Mouse (Mus musculus): ENCODE results near the gene BC049715. TPM values are rescaled to one million over a fixed set of nuclear protein-coding genes. Genes with fewer than 3 reads are reported as not detected.
"Not testable (repeated sequence)": the region's sequence is repeated elsewhere in the genome, so short reads cannot be mapped to it uniquely, and the experiment has no call there.

The BC049715 gene
- polyA plus RNA-seq, 1 experiment from 2014 or later: 2.2 TPM

- Histone ChIP-seq H3K4me3 (peak within 1 kb of the TSS; percentile 21), H3K27ac (peak within 1 kb of the TSS; percentile 58), H3K4me2 (replicated peaks) (peak within 1 kb of the TSS; percentile 32), H3K9me3 (no peaks in the 10 kb centered on the region), H3K27me3 (no peaks in the 10 kb centered on the region), H3K36me3 (no peaks in the 10 kb centered on the region), H3K4me1 (peaks cover 17% of the 10 kb centered on the region), H3K9ac (peak within 1 kb of the TSS; percentile 31; the same call in 1 of the 2 replicates)
- ATAC-seq (ENCODE audit: insufficient number of reproducible peaks, insufficient read depth, low FRiP score, low TSS enrichment): peak; percentile 74; the same call in 1 of the 2 replicates
- WGBS: 22% methylated on average over 9 of the region's 9 CpGs
Measured at GRCm38 (mm10) chr6:136875670-136876069, 48.2 kb downstream of the BC049715 start, which contains the start of gene Mgp. Gene Mgp (minus strand): TSS chr6:136875823.

DNA sequence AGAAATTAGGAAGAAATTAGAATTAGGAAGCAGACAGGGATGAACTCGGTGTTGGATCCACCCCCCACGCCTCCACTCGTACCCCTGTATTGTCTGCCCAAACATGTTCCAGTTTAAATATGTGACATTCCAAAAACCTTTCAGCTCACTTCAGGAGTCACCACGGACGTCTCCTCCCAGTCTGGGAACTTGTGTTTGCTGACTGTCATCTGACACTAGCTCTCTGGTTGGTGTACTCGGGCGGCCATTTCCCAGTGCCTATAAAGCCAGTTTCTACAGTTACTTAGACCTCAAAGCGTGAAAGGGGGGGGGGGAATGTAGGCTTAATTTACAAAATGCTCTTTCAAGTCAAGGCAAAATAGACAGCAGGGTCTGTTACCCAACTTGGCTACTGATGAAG lies 54.3 kb downstream of the BC049715 start:
- no peak overlapping the region for H3K9ac ChIP-seq
- 45% methylated on average over 8 of the region's 8 CpGs for WGBS
- no peaks in the 10 kb centered on the region for H3K9me3 ChIP-seq
- H3K36me3 ChIP-seq: no peaks in the 10 kb centered on the region
- 0 out of 2 replicates have a peak overlapping the region, but pooled peaks have one; percentile 11 for H3K27ac ChIP-seq
- no peak for ATAC-seq (ENCODE audit: insufficient number of reproducible peaks, insufficient read depth, low FRiP score, low TSS enrichment)
- H3K4me3 ChIP-seq: no peak overlapping the region
- no peak overlapping the region for H3K4me2 ChIP-seq (replicated peaks)
- H3K4me1 ChIP-seq: 0 out of 2 replicates have a peak, but pooled peaks cover 4% of the 10 kb centered on the region
- no peaks in the 10 kb centered on the region for H3K27me3 ChIP-seq

DNA sequence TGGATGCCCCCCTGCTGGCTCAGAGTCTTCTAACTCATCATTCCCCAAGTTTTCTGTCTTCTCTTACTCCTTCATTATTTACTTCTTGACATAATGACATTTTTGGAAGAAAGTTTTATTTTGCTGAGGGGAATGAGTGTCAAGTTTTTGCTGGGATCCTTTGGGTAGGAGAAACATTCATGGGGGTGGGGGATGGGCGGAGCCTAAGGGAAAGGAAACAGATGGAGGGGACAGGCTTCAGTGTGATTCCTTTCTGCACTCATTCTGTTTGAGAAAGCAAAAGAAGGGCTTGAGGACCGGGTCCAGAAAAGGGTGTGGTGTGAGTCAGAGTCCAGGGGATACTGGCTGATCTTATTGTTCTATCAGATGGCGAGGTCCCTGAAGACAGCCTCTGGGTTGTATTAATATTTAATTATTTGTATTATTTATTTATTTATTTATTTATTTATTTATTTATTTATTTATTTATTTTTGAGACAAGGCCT lies 56.0 kb downstream of the BC049715 start:
- no peak for ATAC-seq (ENCODE audit: insufficient number of reproducible peaks, insufficient read depth, low FRiP score, low TSS enrichment)
- Histone ChIP-seq H3K27ac (no peak overlapping the region), H3K36me3 (no peaks in the 10 kb centered on the region), H3K4me1 (0 out of 2 replicates have a peak, but pooled peaks cover 4% of the 10 kb centered on the region), H3K4me2 (replicated peaks) (no peak overlapping the region), H3K9me3 (no peaks in the 10 kb centered on the region), H3K4me3 (no peak overlapping the region), H3K9ac (no peak overlapping the region), H3K27me3 (no peaks in the 10 kb centered on the region)
- 71% methylated on average over 3 of the region's 3 CpGs for WGBS

DNA sequence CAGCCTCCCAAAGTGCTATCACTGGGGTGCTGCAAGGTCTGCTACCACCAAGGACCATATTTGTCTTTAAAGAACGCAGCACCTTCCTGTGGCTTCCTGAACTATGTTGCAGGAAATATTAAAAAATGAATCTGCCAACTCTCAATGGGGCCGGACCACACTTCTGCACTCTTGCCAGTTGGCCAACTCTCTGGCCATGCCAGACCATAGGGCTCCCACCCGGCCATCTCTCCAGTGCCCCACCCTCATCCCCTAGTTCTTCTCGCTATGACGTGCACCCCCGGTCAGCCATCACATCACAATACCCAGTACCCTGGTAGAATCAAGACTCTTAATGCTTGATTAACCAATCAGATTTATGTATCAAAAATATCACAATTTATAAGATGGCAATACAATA lies 56.5 kb downstream of the BC049715 start:
- Histone ChIP-seq H3K36me3 (no peaks in the 10 kb centered on the region), H3K4me3 (no peak overlapping the region), H3K27ac (no peak overlapping the region), H3K27me3 (no peaks in the 10 kb centered on the region), H3K4me1 (0 out of 2 replicates have a peak, but pooled peaks cover 4% of the 10 kb centered on the region), H3K4me2 (replicated peaks) (no peak overlapping the region), H3K9me3 (no peaks in the 10 kb centered on the region), H3K9ac (no peak overlapping the region)
- 91% methylated on average over 6 of the region's 6 CpGs for WGBS
- no peak for ATAC-seq (ENCODE audit: insufficient number of reproducible peaks, insufficient read depth, low FRiP score, low TSS enrichment)

DNA sequence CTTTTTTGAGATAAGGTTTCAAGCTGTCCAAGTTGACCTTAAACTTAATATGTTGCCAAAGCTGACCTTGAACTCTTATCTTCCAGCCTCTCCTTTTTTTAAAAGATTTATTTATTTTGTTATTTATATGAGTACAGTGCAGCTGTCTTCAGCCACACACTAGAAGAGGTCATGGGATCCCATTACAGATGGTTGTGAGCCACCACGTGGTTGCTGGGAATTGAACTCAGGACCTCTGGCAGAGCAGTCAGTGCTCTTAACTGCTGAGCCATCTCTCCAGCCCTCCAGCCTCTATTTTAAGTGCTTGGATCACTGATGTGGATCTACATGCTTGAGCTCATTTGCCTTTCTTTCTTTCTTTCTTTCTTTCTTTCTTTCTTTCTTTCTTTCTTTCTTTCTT lies 57.3 kb downstream of the BC049715 start:
- not testable (repeated sequence) for H3K9me3 ChIP-seq; H3K9ac ChIP-seq; ATAC-seq (ENCODE audit: insufficient number of reproducible peaks, insufficient read depth, low FRiP score, low TSS enrichment); H3K4me2 ChIP-seq (replicated peaks); H3K27me3 ChIP-seq; H3K36me3 ChIP-seq; H3K4me1 ChIP-seq; H3K4me3 ChIP-seq; H3K27ac ChIP-seq
- 67% methylated on average over 1 of the region's 1 CpGs for WGBS

- ATAC-seq (ENCODE audit: insufficient number of reproducible peaks, insufficient read depth, low FRiP score, low TSS enrichment): no peak
- WGBS: 65% methylated on average over 9 of the region's 9 CpGs
- H3K27ac ChIP-seq: no peak overlapping the region
- no peak overlapping the region for H3K4me3 ChIP-seq
- H3K9me3 ChIP-seq: no peaks in the 10 kb centered on the region
- H3K4me2 ChIP-seq (replicated peaks): no peak overlapping the region
- H3K36me3 ChIP-seq: no peaks in the 10 kb centered on the region
- H3K4me1 ChIP-seq: no peaks in the 10 kb centered on the region
- H3K27me3 ChIP-seq: no peaks in the 10 kb centered on the region
- H3K9ac ChIP-seq: no peak overlapping the region
Measured at GRCm38 (mm10) chr6:136887854-136888253, 60.4 kb downstream of the BC049715 start.

GRCm38 (mm10) chr6:136889067-136889466 lies 61.6 kb downstream of the BC049715 start:
- Histone ChIP-seq H3K4me1 (no peaks in the 10 kb centered on the region), H3K4me3 (no peak overlapping the region), H3K9ac (no peak overlapping the region), H3K36me3 (no peaks in the 10 kb centered on the region), H3K4me2 (replicated peaks) (no peak overlapping the region), H3K27ac (no peak overlapping the region), H3K27me3 (no peaks in the 10 kb centered on the region), H3K9me3 (no peaks in the 10 kb centered on the region)
- 88% methylated on average over 6 of the region's 6 CpGs for WGBS
- no peak for ATAC-seq (ENCODE audit: insufficient number of reproducible peaks, insufficient read depth, low FRiP score, low TSS enrichment)

DNA sequence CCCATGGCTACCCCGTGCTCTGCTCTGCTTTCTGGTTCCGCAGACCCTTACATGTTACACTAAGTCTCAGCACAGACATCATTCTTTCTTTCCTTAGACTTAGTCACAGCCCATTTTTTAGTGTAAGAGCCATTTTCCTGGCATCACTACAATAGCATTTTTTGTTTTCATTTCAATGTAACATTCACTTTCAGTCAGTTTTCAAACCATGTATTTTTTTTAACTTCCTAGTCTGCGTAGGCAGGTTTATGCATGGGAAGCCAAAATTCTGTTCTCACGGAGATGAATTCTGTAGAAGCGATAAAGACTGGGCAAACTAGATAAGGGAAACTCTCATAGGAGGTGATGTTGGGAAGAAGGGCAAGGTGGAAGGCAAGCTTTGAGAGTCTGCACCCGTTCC lies 62.1 kb downstream of the BC049715 start:
- Histone ChIP-seq H3K27me3 (no peaks in the 10 kb centered on the region), H3K4me2 (replicated peaks) (no peak overlapping the region), H3K36me3 (no peaks in the 10 kb centered on the region), H3K4me1 (0 out of 2 replicates have a peak, but pooled peaks cover 4% of the 10 kb centered on the region), H3K4me3 (no peak overlapping the region), H3K27ac (no peak overlapping the region), H3K9me3 (no peaks in the 10 kb centered on the region), H3K9ac (no peak overlapping the region)
- 93% methylated on average over 6 of the region's 6 CpGs for WGBS
- no peak for ATAC-seq (ENCODE audit: insufficient number of reproducible peaks, insufficient read depth, low FRiP score, low TSS enrichment)

Small RNA genes within 50 kb of the gene (microRNA-seq; reads per million reads assigned to microRNA genes)
- gene Gm44364: not detected

Other genes with a start within 250 kb of the BC049715 start
- gene Plbd1, start 165.7 kb upstream of the BC049715 start, polyA plus RNA-seq (2016; fragmentation: Nextera tagmentation; extraction: Ambion mirVana): 2.2 and 2.5 TPM in 2 replicates
- gene Gucy2c, start 45.9 kb upstream of the BC049715 start, polyA plus RNA-seq (2016; fragmentation: Nextera tagmentation; extraction: Ambion mirVana): 0.14 and 0.22 TPM in 2 replicates
- gene Hist4h4, start 23.2 kb upstream of the BC049715 start, polyA plus RNA-seq (2016; fragmentation: Nextera tagmentation; extraction: Ambion mirVana): 0.65 and 0.88 TPM in 2 replicates
- gene H2afj, start 19.4 kb upstream of the BC049715 start, polyA plus RNA-seq (2016; fragmentation: Nextera tagmentation; extraction: Ambion mirVana): 103 and 107 TPM in 2 replicates
- gene Wbp11, start 607 bp downstream of the BC049715 start, polyA plus RNA-seq (2016; fragmentation: Nextera tagmentation; extraction: Ambion mirVana): 122 and 130 TPM in 2 replicates
- gene Smco3, start 7.8 kb downstream of the BC049715 start, polyA plus RNA-seq (2016; fragmentation: Nextera tagmentation; extraction: Ambion mirVana): 0.40 and 0.43 TPM in 2 replicates
- gene Art4, start 30.1 kb downstream of the BC049715 start, polyA plus RNA-seq (2016; fragmentation: Nextera tagmentation; extraction: Ambion mirVana): 1.1 and 1.6 TPM in 2 replicates
- gene Mgp, start 48.2 kb downstream of the BC049715 start, polyA plus RNA-seq (2016; fragmentation: Nextera tagmentation; extraction: Ambion mirVana): 41.2 and 42.9 TPM in 2 replicates
- gene Erp27, start 94.6 kb downstream of the BC049715 start, polyA plus RNA-seq (2016; fragmentation: Nextera tagmentation; extraction: Ambion mirVana): 0.19 and 0.55 TPM in 2 replicates
- not detected in 2 replicates for gene Pde6h, start 96.2 kb downstream of the BC049715 start, polyA plus RNA-seq (2016; fragmentation: Nextera tagmentation; extraction: Ambion mirVana)
- 51.1 and 58.5 TPM in 2 replicates for gene Arhgdib, start 114.3 kb downstream of the BC049715 start, polyA plus RNA-seq (2016; fragmentation: Nextera tagmentation; extraction: Ambion mirVana)